Mouse (Mus musculus): ENCODE measurements around the gene Elane.

Elane gene

GRCm38 (mm10) chr10:79927324-79928029 lies 41.4 kb downstream of the Elane start:
- ATAC-seq (ENCODE audit: insufficient number of reproducible peaks, low FRiP score, low TSS enrichment), result no peak

DNA sequence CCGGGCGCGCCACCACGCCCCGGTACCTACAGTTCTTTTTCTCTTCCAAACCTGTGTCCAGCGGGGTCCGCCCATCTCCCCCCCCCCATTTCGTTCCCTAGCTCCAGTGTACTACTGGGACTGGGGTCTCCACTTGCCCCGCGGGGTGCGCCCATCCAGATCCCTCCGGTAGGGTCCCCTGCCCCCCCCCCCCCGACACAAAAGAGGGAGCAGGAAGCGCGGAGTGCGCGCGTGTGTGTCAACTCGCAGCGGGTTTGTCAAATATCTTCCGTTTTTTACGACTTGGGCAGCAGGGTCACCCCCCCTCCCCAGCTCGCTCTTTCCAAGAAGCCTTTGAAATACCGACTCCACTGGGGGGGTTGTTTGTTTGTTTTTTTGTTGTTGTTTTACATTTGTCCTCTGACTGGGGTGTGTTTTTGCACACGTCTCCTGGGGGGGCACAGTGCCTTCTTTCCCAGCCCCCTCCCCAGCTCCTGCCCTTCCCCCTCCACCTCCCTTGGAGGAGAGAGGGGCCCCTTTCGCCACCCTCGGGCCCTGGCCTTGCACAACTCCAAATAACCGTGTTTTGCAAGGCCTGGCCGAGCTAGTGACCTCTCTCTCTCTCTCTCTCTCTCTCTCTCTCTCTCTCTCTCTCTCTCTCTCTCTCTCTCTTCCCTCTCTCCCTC lies 42.1 kb downstream of the Elane start:
- ATAC-seq (ENCODE audit: insufficient number of reproducible peaks, low FRiP score, low TSS enrichment), result no peak

DNA sequence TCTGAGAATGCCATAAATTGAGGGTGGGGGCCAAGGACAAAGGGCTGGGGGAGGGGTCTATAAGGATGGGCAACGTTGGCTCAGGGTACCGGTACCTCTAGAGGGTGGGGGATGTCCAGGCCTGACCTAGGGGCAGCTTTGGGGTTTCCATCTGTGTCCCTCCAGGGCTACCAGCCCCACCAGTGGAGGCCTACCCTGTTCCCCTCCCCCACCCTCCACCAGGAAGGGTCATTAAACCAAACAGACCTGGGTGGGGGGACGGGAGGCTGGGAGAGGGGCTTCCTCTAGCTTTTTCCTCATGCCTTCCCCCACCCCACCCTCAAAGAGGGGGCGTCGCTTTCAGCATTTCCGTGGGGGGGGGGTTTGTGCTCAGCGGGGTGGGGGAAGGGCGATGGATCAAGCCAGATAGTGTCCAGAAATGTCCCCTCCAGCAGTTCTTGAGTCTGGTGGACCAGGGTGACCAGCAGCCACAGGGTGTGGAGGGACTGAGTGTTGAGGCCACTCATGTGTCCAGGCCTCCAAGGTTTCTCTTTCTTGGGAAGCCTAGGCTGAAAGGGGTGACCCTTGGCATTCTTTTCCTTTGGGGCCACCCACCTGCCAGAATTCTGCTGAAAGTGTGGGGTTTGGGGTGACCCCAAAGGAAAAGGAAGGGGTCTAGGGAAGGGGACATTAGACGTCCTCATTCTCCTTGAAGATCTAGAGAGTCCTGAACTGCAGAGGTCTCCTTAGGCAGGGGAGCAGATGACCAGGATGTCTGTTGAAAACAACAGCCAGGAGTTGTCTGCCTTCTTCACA lies 43.1 kb downstream of the Elane start:
- ATAC-seq (ENCODE audit: insufficient number of reproducible peaks, low FRiP score, low TSS enrichment), result no peak

GRCm38 (mm10) chr10:79929967-79930825 lies 44.1 kb downstream of the Elane start:
- no peak for ATAC-seq (ENCODE audit: insufficient number of reproducible peaks, low FRiP score, low TSS enrichment)

GRCm38 (mm10) chr10:79930826-79931186 lies 44.8 kb downstream of the Elane start:
- ATAC-seq (ENCODE audit: insufficient number of reproducible peaks, low FRiP score, low TSS enrichment), result no peak

GRCm38 (mm10) chr10:79931797-79932196 lies 45.8 kb downstream of the Elane start:
- no peak for ATAC-seq (ENCODE audit: insufficient number of reproducible peaks, low FRiP score, low TSS enrichment)

DNA sequence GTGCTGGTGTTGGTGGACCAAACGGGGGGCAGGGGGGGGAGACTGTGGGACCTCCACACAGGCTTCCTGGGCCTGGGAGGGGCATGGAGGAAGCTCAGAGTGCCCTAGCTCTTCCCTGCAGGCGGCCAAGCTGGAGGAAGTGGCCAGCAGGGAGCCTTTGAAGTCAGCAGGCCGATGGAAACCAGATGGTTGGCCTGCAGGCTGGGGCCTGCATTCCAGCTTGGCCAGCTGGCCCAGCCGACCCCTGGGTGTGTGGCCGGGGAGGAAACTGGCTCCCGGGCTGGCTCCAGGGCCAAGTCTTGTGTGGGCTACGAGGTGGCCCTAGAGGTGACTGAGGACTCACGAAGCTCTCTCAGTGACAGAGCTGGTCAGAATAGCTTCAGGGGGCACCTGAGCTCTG lies 46.7 kb downstream of the Elane start:
- ATAC-seq (ENCODE audit: insufficient number of reproducible peaks, low FRiP score, low TSS enrichment), result peak; percentile 10; the same call in 1 of the 2 replicates

DNA sequence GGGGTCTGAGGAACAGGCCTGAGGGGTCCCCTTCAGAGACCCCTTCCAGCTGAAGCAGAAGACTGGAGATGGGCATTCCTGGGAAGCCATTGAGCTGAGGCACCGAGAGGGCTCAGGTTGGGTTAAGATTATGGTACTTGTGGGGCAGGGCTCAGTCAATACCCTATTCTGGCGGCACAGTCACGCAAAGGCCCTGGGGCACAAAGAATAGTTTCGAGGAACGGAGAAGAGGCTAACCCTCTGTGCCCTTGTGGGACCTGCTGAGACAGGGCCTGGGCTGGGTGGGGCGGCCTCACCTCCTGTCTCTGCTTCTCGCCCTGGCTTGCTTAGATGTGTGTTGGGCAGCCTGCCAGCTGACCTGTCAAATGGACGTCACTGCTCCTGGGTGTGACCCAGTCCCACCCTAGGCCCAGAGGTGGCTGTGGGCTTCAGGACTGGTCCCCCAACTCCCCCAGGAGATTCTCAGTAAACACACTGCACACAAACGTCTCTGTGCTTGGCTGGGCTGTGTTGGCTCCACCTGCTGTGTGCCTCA lies 47.2 kb downstream of the Elane start:
- no peak for ATAC-seq (ENCODE audit: insufficient number of reproducible peaks, low FRiP score, low TSS enrichment)

DNA sequence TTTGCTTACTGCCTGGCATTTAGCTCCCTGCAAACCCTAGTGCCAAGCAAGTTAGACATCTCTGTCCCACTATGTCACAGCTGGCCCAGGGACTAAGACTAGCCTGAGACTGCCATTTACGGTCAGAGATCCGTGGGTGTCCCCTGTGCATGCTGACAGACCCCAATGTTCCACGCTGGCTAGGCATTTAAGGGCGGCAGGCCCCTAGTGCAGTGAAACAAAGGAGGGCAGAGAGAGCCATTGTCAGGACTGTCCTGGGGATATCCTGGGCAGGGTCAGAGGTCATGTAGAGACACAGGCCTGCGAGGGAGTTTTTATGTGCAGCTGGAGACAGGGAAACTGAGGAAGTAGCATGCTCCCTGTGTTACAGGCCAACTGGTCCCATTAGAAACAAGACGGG lies 47.8 kb downstream of the Elane start:
- no peak for ATAC-seq (ENCODE audit: insufficient number of reproducible peaks, low FRiP score, low TSS enrichment)

DNA sequence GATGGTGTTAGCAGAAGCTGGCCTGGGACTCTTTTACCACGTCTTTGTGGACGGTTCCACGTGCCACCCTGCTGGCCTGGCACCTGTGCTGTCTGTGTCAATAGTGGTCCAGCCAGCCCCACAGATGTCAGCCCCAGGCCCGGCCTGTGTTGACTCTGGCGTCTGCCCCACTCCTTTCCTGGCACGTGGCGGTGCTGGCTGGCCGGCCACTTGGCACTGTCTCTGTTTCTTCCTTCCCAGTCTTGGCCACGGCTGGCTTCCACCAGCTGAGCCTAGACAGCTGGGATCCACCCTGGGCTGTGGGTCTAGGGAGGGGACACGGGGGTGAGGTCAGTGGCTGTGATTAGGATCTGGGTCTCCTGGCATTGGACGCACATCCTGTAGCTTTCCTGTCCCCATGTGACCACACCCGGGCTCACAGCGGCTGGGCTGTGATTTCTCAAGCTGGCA lies 48.2 kb downstream of the Elane start:
- ATAC-seq (ENCODE audit: insufficient number of reproducible peaks, low FRiP score, low TSS enrichment), result no peak

DNA sequence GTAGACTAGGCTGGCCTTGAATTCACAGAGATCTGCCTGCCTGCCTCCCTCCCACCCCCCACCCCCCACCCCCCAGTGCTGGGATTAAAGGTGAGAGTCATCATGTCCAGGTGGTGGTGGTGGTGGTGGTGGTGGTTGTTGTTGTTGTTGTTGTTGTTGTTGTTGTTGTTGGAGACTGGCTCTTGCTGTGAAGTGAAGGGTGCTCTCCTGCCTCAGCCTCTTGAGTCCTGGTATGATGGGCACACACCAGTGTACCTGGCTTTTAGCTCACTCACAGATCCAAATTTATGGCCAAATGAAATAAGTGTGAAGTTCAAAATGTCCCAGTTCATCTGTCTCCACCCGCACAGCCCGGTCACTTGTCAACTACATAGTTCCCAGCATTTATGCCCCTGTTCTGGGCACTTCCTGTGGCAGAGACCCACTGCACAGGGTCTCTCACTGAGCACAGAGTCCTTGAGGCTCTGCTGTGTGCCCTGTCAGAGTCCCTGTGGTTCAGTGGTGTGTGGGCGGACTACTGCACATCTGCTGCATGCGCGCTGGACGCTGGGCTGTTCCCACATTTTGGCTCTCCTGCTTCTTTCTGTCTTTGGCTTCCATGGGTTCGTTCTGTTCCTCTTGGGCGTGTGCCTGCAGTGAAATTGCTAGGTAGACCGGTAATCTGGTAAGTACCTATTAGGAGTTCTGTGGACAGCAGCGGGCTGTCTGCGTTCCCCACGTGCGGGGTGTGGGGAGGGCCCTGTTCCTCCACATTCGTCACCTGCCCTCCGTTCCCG lies 48.9 kb downstream of the Elane start:
- ATAC-seq (ENCODE audit: insufficient number of reproducible peaks, low FRiP score, low TSS enrichment), result no peak

- ATAC-seq (ENCODE audit: insufficient number of reproducible peaks, low FRiP score, low TSS enrichment), result no peak
These were observed 50.4 kb downstream of the Elane start for GRCm38 (mm10) chr10:79936284-79936910.

DNA sequence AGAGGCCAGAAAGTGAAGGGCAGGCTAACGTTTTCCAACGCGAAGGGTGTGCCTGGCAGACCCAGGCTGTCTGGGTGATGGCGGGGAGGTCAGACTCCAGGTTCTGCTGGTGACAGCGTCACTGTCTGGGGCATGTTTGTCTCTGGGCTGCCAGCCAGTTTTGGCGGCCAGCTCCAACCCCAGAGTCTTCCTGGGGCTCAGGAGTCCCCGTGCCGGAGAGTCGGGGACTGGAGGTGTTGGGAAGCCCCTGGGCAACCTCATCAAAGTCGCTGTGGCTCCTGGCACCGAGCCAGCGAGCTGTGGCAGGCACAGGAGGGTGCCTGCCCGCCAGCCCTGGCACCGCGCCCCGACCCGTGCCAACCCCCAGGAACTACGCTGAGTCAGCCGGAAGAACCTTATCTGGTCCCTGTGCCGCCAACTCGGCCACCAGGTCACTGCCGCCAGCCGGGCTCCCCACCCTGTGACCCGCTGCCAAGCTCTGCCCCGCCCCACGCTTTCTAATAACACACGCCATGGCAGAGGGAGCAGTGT lies 50.9 kb downstream of the Elane start:
- ATAC-seq (ENCODE audit: insufficient number of reproducible peaks, low FRiP score, low TSS enrichment), result peak; percentile 29; the same call in 1 of the 2 replicates
